Mouse (Mus musculus) ES-Bruce4 (cell line): Measurements from ENCODE around the gene Trim63.

ENCODE experiments used
- CTCF ChIP-seq: IDR thresholded peaks from one replicate; pipeline ENCODE4 v1.8.1; 2011; ENCODE audit warnings: low read depth, low read length
- POLR2A ChIP-seq: IDR thresholded peaks from one replicate; pipeline ENCODE4 v1.8.1; 2011; ENCODE audit warnings: low read length; ENCODE audit not compliant: insufficient read depth

DNA sequence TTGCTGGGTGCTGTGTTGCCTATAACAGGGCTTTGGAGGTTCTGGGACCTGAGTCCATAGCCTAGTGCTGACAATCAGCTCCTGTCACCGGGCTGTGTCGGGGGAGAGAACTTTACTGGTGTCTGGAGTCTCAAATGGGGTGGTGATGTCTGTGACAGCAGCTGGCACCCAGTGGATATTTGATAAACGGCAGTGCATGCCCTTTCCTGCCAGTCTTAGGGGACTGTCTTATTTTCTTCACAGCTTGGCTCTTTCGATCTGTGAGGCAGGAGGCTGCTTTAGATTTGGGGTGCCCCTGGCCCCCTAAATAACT is 15.5 kb upstream of the Trim63 start:
- TF ChIP-seq POLR2A (no peak), CTCF (no peak)
